Mouse (Mus musculus) myocyte (in vitro differentiated cells): ENCODE results near the gene Ncor2. TPM values are rescaled to one million over a fixed set of nuclear protein-coding genes. Genes with fewer than 3 reads are reported as not detected.

Source experiments
- H3K27me3 ChIP-seq: one replicate; pipeline ENCODE4 v1.6.1; 2011; ENCODE audit not compliant: control insufficient read depth, insufficient read depth, insufficient read length
- H3K36me3 ChIP-seq: one replicate; pipeline ENCODE4 v1.6.1; 2011; ENCODE audit not compliant: control insufficient read depth, insufficient read depth
- H3K4me2 ChIP-seq: one replicate; pipeline ENCODE4 v1.6.1; 2011; ENCODE audit warnings: low read depth, control low read depth
- H3K4me3 ChIP-seq: one replicate; pipeline ENCODE4 v1.5.1; 2011; ENCODE audit warnings: mild to moderate bottlenecking, control low read depth, moderate library complexity
- H3K79me2 ChIP-seq: one replicate; pipeline ENCODE4 v1.6.1; 2011; ENCODE audit not compliant: control insufficient read depth, insufficient read depth
- H3ac ChIP-seq: one replicate; pipeline ENCODE4 v1.6.1; 2011; ENCODE audit not compliant: control insufficient read depth, insufficient read length
- CEBPB ChIP-seq: IDR thresholded peaks from 2 replicates; pipeline ENCODE4 v1.6.1; 2011; ENCODE audit warnings: mild to moderate bottlenecking, moderate library complexity; ENCODE audit not compliant: poor library complexity, insufficient read depth, severe bottlenecking
- E2F4 ChIP-seq: IDR thresholded peaks from one replicate; pipeline ENCODE4 v1.6.1; 2011; ENCODE audit warnings: mild to moderate bottlenecking, control low read depth, moderate library complexity; ENCODE audit not compliant: insufficient read depth
- MAX ChIP-seq: IDR thresholded peaks from one replicate; pipeline ENCODE4 v1.6.1; 2011; ENCODE audit warnings: low read depth, mild to moderate bottlenecking, control low read depth
- MYOD1 ChIP-seq, 3 experiments: IDR thresholded peaks; one replicate each; pipeline ENCODE4 v1.6.1; 2011; ENCODE audit warnings: control low read depth in 2 of 3, low read depth in 2 of 3, mild to moderate bottlenecking in 2 of 3, moderate library complexity in 1 of 3; ENCODE audit not compliant: insufficient read length in 2 of 3, control insufficient read depth in 1 of 3
- MYOG ChIP-seq, 3 experiments: IDR thresholded peaks; one replicate each; pipeline ENCODE4 v1.6.1; 2011; ENCODE audit warnings: control low read depth in 2 of 3, low read depth in 2 of 3, mild to moderate bottlenecking in 2 of 3; ENCODE audit not compliant: insufficient read length in 2 of 3, control insufficient read depth in 1 of 3, insufficient read depth in 1 of 3
- POLR2A ChIP-seq: IDR thresholded peaks from one replicate; pipeline ENCODE4 v1.6.1; 2011; ENCODE audit warnings: low read depth, mild to moderate bottlenecking, control low read depth, moderate library complexity; ENCODE audit not compliant: insufficient read length
- POLR2AphosphoS2 ChIP-seq: IDR thresholded peaks from one replicate; pipeline ENCODE4 v1.6.1; 2011; ENCODE audit warnings: low read depth, control low read depth; ENCODE audit not compliant: insufficient read length
- REST ChIP-seq: IDR thresholded peaks from one replicate; pipeline ENCODE4 v1.6.1; 2011; ENCODE audit warnings: mild to moderate bottlenecking, control low read depth, moderate library complexity; ENCODE audit not compliant: insufficient read depth, insufficient read length
- SRF ChIP-seq: IDR thresholded peaks from one replicate; pipeline ENCODE4 v1.6.1; 2011; ENCODE audit warnings: low read depth; ENCODE audit not compliant: control insufficient read depth, insufficient read length
- TCF12 ChIP-seq: IDR thresholded peaks from one replicate; pipeline ENCODE4 v1.6.1; 2011; ENCODE audit warnings: mild to moderate bottlenecking, control low read depth; ENCODE audit not compliant: poor library complexity, insufficient read depth, severe bottlenecking
- TCF3 ChIP-seq: IDR thresholded peaks from one replicate; pipeline ENCODE4 v1.6.1; 2011; ENCODE audit warnings: low read depth, control low read depth; ENCODE audit not compliant: insufficient read length
- USF1 ChIP-seq: IDR thresholded peaks from one replicate; pipeline ENCODE4 v1.6.1; 2011; ENCODE audit warnings: low read depth, mild to moderate bottlenecking, control low read depth, moderate library complexity
- polyA plus RNA-seq: library from polyadenylated mRNA; unstranded; fragments of >200 nt; fragmentation: generic; extraction: Trizol; gene quantifications from one replicate; pipeline ENCODE4 v1.2.1, GENCODE M21; 2012; ENCODE audit warnings: missing spikeins

Gene Ncor2
- polyA plus RNA-seq, 1 experiment: 127 TPM

- H3K79me2 ChIP-seq: peaks cover 87% of the 10 kb centered on the region
- H3K4me2 ChIP-seq: peak overlapping the region; percentile 70
- H3ac ChIP-seq: peak overlapping the region; percentile 22
- TF ChIP-seq TCF12 (no peak), REST (no peak), MYOG (IDR thresholded peaks at IDR 0.05; ENCODE audit: control insufficient read depth in 1 of 3, insufficient read depth in 1 of 3, insufficient read length in 2 of 3, low read depth in 2 of 3) (peak in 1 of 3 experiments; percentile 4), E2F4 (no peak), MYOD1 (IDR thresholded peaks at IDR 0.05; ENCODE audit: control insufficient read depth in 1 of 3, insufficient read length in 2 of 3, low read depth in 2 of 3) (peak in 1 of 3 experiments; percentile 4), POLR2A (peak; percentile 60)
- H3K4me3 ChIP-seq: peak overlapping the region; percentile 34
- H3K27me3 ChIP-seq: no peaks in the 10 kb centered on the region
- no peaks in the 10 kb centered on the region for H3K36me3 ChIP-seq
These were observed 38.0 kb downstream of the Ncor2 start for GRCm38 (mm10) chr5:125140832-125141524.

- Histone ChIP-seq H3K27me3 (no peaks in the 10 kb centered on the region), H3K36me3 (no peaks in the 10 kb centered on the region), H3K4me2 (peak overlapping the region; percentile 70), H3ac (peak overlapping the region; percentile 22), H3K4me3 (peak overlapping the region; percentile 34), H3K79me2 (peaks cover 87% of the 10 kb centered on the region)
- TF ChIP-seq SRF: no peak
- peak in 2 of 3 experiments; percentile 32 to 64 for TF ChIP-seq MYOD1 (IDR thresholded peaks at IDR 0.05; ENCODE audit: control insufficient read depth in 1 of 3, insufficient read length in 2 of 3, low read depth in 2 of 3)
- TF ChIP-seq TCF12: no peak
- TF ChIP-seq USF1: no peak
- TF ChIP-seq POLR2AphosphoS2: no peak
- no peak for TF ChIP-seq TCF3
- TF ChIP-seq MYOG (IDR thresholded peaks at IDR 0.05; ENCODE audit: control insufficient read depth in 1 of 3, insufficient read depth in 1 of 3, insufficient read length in 2 of 3, low read depth in 2 of 3): peak in 1 of 3 experiments; percentile 39
These were observed 38.8 kb downstream of the Ncor2 start for GRCm38 (mm10) chr5:125140151-125140699.

- peak overlapping the region; percentile 22 for H3ac ChIP-seq
- H3K4me2 ChIP-seq: peak overlapping the region; percentile 70
- H3K27me3 ChIP-seq: no peaks in the 10 kb centered on the region
- H3K4me3 ChIP-seq: peak overlapping the region; percentile 34
- peaks cover 86% of the 10 kb centered on the region for H3K79me2 ChIP-seq
- TF ChIP-seq REST (no peak), SRF (no peak), E2F4 (no peak), USF1 (no peak), POLR2A (no peak), TCF12 (no peak), TCF3 (no peak), MYOG (IDR thresholded peaks at IDR 0.05; ENCODE audit: control insufficient read depth in 1 of 3, insufficient read depth in 1 of 3, insufficient read length in 2 of 3, low read depth in 2 of 3) (no peak)
- H3K36me3 ChIP-seq: no peaks in the 10 kb centered on the region
These were observed 39.4 kb downstream of the Ncor2 start for GRCm38 (mm10) chr5:125139669-125140068.

- no peaks in the 10 kb centered on the region for H3K27me3 ChIP-seq
- H3ac ChIP-seq: no peak overlapping the region
- TF ChIP-seq POLR2AphosphoS2 (no peak), MYOD1 (IDR thresholded peaks at IDR 0.05; ENCODE audit: control insufficient read depth in 1 of 3, insufficient read length in 2 of 3, low read depth in 2 of 3) (no peak), REST (no peak), USF1 (no peak), MYOG (IDR thresholded peaks at IDR 0.05; ENCODE audit: control insufficient read depth in 1 of 3, insufficient read depth in 1 of 3, insufficient read length in 2 of 3, low read depth in 2 of 3) (no peak), E2F4 (no peak), MAX (no peak), SRF (no peak), CEBPB (no peak), TCF12 (no peak)
- peak overlapping the region; percentile 70 for H3K4me2 ChIP-seq
- H3K4me3 ChIP-seq: peak overlapping the region; percentile 34
- H3K79me2 ChIP-seq: peaks cover 84% of the 10 kb centered on the region
- no peaks in the 10 kb centered on the region for H3K36me3 ChIP-seq
These were observed 40.1 kb downstream of the Ncor2 start for GRCm38 (mm10) chr5:125138841-125139430.
